Mouse (Mus musculus) hindbrain, embryonic 16.5 days (tissue): Measurements from ENCODE around the gene Myo7a. TPM values are rescaled to one million over a fixed set of nuclear protein-coding genes. Genes with fewer than 3 reads are reported as not detected.

Source experiments
- ATAC-seq: fragments of 200-750 bp; cut with Nextera tagmentation; 2 replicates; pipeline ENCODE4 v1.8.0; 2017; ENCODE audit warnings: moderate TSS enrichment, moderate library complexity
- H3K27ac ChIP-seq: fragments of 300-500 bp; sonication (generic); 2 replicates; pipeline ENCODE4 v1.5.1; 2014; ENCODE audit warnings: low read depth, mild to moderate bottlenecking, control low read depth, low read length, moderate library complexity
- H3K27me3 ChIP-seq: fragments of 300-500 bp; sonication (generic); replicated peaks from 2 replicates; pipeline ENCODE4 v1.6.1; 2014; ENCODE audit warnings: low read length; ENCODE audit not compliant: control insufficient read depth, insufficient read depth
- H3K36me3 ChIP-seq: fragments of 300-500 bp; sonication (generic); 2 replicates; pipeline ENCODE4 v1.6.1; 2014; ENCODE audit warnings: mild to moderate bottlenecking, low read length, moderate library complexity, mixed read lengths; ENCODE audit not compliant: control insufficient read depth, insufficient read depth
- H3K4me1 ChIP-seq: fragments of 300-500 bp; sonication (generic); 2 replicates; pipeline ENCODE4 v1.6.1; 2014; ENCODE audit warnings: low read depth, low read length; ENCODE audit not compliant: control insufficient read depth, insufficient read depth
- H3K4me2 ChIP-seq: fragments of 300-500 bp; sonication (generic); 2 replicates; pipeline ENCODE4 v1.6.1; 2014; ENCODE audit warnings: mild to moderate bottlenecking, low read length, control low read depth, moderate library complexity
- H3K4me3 ChIP-seq: fragments of 300-500 bp; sonication (generic); 2 replicates; pipeline ENCODE4 v1.5.1; 2014; ENCODE audit warnings: mild to moderate bottlenecking, low read length, control low read depth, moderate library complexity
- H3K9ac ChIP-seq: fragments of 300-500 bp; sonication (generic); 2 replicates; pipeline ENCODE4 v1.6.1; 2014; ENCODE audit warnings: low read depth, mild to moderate bottlenecking, control low read depth, low read length, moderate library complexity
- H3K9me3 ChIP-seq: fragments of 300-500 bp; sonication (generic); 2 replicates; pipeline ENCODE4 v1.6.1; 2014; ENCODE audit warnings: mild to moderate bottlenecking, low read length, moderate library complexity; ENCODE audit not compliant: control insufficient read depth
- WGBS: fragments of 180-500 bp; shearing (Covaris S2); extraction: QIAGEN DNeasy Blood & Tissue Kit; methylation state at CpG from one replicate; pipeline ENCODE4 v1.1.7; 2014; 5-methylcytosine and 5-hydroxymethylcytosine counted together
- polyA plus RNA-seq: library from polyadenylated mRNA; unstranded; fragments of >200 nt; fragmentation: Nextera tagmentation; extraction: Ambion mirVana; gene quantifications from 2 replicates; pipeline ENCODE4 v1.2.1, GENCODE M21; 2015

Gene Myo7a
- polyA plus RNA-seq, 1 experiment from 2014 or later, result 13.9 TPM

DNA sequence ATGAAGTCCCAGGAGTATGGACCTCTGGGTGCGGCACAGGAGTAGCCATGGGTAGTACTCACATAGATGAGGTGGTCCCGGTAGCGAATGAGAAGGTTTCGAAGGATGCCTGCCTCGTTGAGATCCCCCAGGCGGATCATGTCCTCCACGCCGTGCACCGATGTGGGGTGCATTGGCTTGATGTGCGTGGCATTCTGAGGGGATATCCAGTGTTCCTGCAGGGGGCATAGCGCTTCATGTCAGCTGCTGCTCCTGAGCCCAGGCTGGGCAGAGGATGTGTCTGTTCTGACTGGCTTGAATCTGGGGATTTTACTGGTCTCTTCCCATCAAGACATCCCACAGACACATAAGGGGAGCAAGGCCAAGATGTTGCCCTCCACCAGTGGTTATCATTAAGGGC lies 16.8 kb downstream of the Myo7a start:
- Histone ChIP-seq H3K4me2 (no peak overlapping the region), H3K4me3 (no peak overlapping the region), H3K9me3 (no peaks in the 10 kb centered on the region; the same call in 1 of the 2 replicates), H3K36me3 (peaks cover 2% of the 10 kb centered on the region; the same call in 1 of the 2 replicates), H3K27me3 (no peaks in the 10 kb centered on the region), H3K4me1 (peaks cover 15% of the 10 kb centered on the region), H3K9ac (no peak overlapping the region), H3K27ac (peak overlapping the region; percentile 23; the same call in 1 of the 2 replicates)
- peak; percentile 26 for ATAC-seq
- 95% methylated on average over 11 of the region's 11 CpGs for WGBS

DNA sequence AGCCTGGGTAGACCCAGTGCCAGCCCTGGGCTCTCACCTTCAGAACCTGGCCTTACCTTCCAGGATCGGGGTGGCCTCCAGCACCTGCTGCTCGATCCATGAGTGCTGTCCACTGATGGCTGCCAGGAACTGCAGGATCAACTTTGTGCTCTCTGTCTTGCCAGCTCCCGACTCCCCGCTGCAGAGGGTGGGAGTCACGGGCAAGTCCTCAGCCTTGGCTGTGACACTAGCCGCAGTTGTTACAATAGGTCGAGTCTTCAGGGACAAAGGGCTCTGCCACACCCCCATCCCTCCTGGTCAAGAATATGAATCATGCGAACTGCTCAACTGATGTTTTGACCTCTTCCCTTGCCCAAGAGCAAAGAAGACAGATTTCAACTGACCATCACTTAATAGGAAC lies 21.8 kb downstream of the Myo7a start:
- no peaks in the 10 kb centered on the region for H3K27me3 ChIP-seq
- H3K27ac ChIP-seq, result no peak overlapping the region
- WGBS, result 92% methylated on average over 8 of the region's 8 CpGs
- H3K4me1 ChIP-seq, result peaks cover 6% of the 10 kb centered on the region
- H3K4me3 ChIP-seq, result no peak overlapping the region
- no peak for ATAC-seq
- peaks cover 4% of the 10 kb centered on the region for H3K9me3 ChIP-seq
- H3K36me3 ChIP-seq, result peaks cover 11% of the 10 kb centered on the region
- H3K9ac ChIP-seq, result no peak overlapping the region
- no peak overlapping the region for H3K4me2 ChIP-seq

DNA sequence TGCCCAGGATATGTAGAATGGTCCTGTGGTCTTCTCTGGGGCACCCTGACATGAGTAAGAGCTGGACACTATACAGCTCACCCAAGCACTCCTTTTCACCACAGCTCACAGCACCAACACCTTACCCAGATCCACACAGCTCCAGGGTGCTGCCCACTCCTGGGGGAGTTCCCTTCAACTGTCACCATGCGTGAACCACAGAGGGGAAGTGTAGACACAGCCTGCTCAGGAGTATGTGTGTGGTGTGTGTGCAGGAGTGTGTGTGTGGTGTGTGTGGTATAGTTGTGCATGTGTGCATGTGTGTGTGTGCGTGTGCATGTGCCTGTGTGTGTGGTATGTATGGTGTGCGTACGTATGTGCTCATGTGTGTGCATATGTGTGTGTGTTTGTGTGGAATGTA lies 23.5 kb downstream of the Myo7a start:
- Histone ChIP-seq H3K4me3 (no peak overlapping the region), H3K4me2 (no peak overlapping the region), H3K9ac (no peak overlapping the region), H3K9me3 (peaks cover 4% of the 10 kb centered on the region), H3K27ac (no peak overlapping the region), H3K27me3 (no peaks in the 10 kb centered on the region), H3K36me3 (peaks cover 11% of the 10 kb centered on the region), H3K4me1 (no peaks in the 10 kb centered on the region)
- WGBS, result 97% methylated on average over 4 of the region's 4 CpGs
- ATAC-seq, result no peak

- H3K36me3 ChIP-seq, result no peaks in the 10 kb centered on the region
- no peak for ATAC-seq
- WGBS, result 56% methylated on average over 2 of the region's 2 CpGs
Measured at GRCm38 (mm10) chr7:98086346-98086745, 33.0 kb downstream of the Myo7a start.

GRCm38 (mm10) chr7:98085314-98085713 lies 34.0 kb downstream of the Myo7a start:
- H3K27me3 ChIP-seq, result no peaks in the 10 kb centered on the region
- no peak overlapping the region for H3K9ac ChIP-seq
- no peak overlapping the region for H3K4me2 ChIP-seq
- no peaks in the 10 kb centered on the region for H3K9me3 ChIP-seq
- no peak overlapping the region for H3K27ac ChIP-seq
- H3K4me3 ChIP-seq, result no peak overlapping the region
- no peak for ATAC-seq
- no peaks in the 10 kb centered on the region for H3K4me1 ChIP-seq
- H3K36me3 ChIP-seq, result 0 out of 2 replicates have a peak, but pooled peaks cover 2% of the 10 kb centered on the region
- WGBS, result 71% methylated on average over 7 of the region's 7 CpGs

More at GRCm38 (mm10) chr7:98086346-98086745, 33.0 kb downstream of the Myo7a start:
- Histone ChIP-seq H3K9ac (no peak overlapping the region), H3K9me3 (no peaks in the 10 kb centered on the region), H3K4me3 (no peak overlapping the region), H3K4me2 (no peak overlapping the region), H3K27ac (no peak overlapping the region), H3K4me1 (no peaks in the 10 kb centered on the region), H3K27me3 (no peaks in the 10 kb centered on the region)

GRCm38 (mm10) chr7:98084541-98085293 lies 34.6 kb downstream of the Myo7a start:
- no peaks in the 10 kb centered on the region for H3K27me3 ChIP-seq
- no peak for ATAC-seq
- no peak overlapping the region for H3K4me2 ChIP-seq
- no peak overlapping the region for H3K27ac ChIP-seq
- no peak overlapping the region for H3K4me3 ChIP-seq
- H3K9ac ChIP-seq, result peak overlapping the region; percentile 9; the same call in 1 of the 2 replicates
- 61% methylated on average over 12 of the region's 12 CpGs for WGBS
- H3K9me3 ChIP-seq, result no peaks in the 10 kb centered on the region
- 0 out of 2 replicates have a peak, but pooled peaks cover 2% of the 10 kb centered on the region for H3K36me3 ChIP-seq
- H3K4me1 ChIP-seq, result no peaks in the 10 kb centered on the region

GRCm38 (mm10) chr7:98082376-98082775 lies 36.9 kb downstream of the Myo7a start:
- Histone ChIP-seq H3K4me3 (no peak overlapping the region), H3K9ac (no peak overlapping the region), H3K4me2 (no peak overlapping the region), H3K9me3 (no peaks in the 10 kb centered on the region), H3K36me3 (0 out of 2 replicates have a peak, but pooled peaks cover 2% of the 10 kb centered on the region), H3K27ac (no peak overlapping the region), H3K27me3 (no peaks in the 10 kb centered on the region), H3K4me1 (no peaks in the 10 kb centered on the region)
- 9% methylated on average over 5 of the region's 5 CpGs for WGBS
- no peak; the same call in 1 of the 2 replicates for ATAC-seq

DNA sequence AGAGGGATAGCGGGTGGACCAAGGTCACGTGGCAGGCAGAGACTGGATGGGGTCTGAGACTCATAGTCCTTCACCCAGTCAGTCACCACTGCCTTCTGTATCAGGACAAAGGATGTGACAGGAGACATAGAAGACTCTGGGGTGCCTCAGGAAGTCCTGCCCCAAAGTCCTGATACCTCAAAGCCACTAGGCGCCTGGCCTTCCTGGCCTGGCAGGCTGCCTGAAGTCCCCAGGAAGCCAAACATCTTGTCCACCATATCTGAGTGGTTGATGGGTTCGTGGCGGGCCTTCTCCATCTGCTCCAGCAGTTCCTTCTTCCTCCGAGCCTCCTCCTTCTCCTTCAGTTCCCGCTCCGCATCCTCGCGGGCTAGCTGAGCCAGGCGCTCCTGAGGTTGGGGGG lies 41.9 kb downstream of the Myo7a start:
- ATAC-seq, result no peak
- no peak overlapping the region for H3K27ac ChIP-seq
- H3K27me3 ChIP-seq, result no peaks in the 10 kb centered on the region
- H3K9me3 ChIP-seq, result no peaks in the 10 kb centered on the region
- no peak overlapping the region for H3K9ac ChIP-seq
- H3K4me2 ChIP-seq, result no peak overlapping the region
- H3K4me1 ChIP-seq, result no peaks in the 10 kb centered on the region
- no peak overlapping the region for H3K4me3 ChIP-seq
- H3K36me3 ChIP-seq, result 0 out of 2 replicates have a peak, but pooled peaks cover 2% of the 10 kb centered on the region
- 84% methylated on average over 11 of the region's 11 CpGs for WGBS

GRCm38 (mm10) chr7:98071620-98072019 lies 47.7 kb downstream of the Myo7a start:
- Histone ChIP-seq H3K4me3 (no peak overlapping the region), H3K4me2 (no peak overlapping the region), H3K27ac (no peak overlapping the region), H3K4me1 (no peaks in the 10 kb centered on the region), H3K9ac (no peak overlapping the region), H3K9me3 (no peaks in the 10 kb centered on the region), H3K36me3 (0 out of 2 replicates have a peak, but pooled peaks cover 5% of the 10 kb centered on the region), H3K27me3 (no peaks in the 10 kb centered on the region)
- peak; percentile 70; the same call in 1 of the 2 replicates for ATAC-seq
- WGBS, result 38% methylated on average over 5 of the region's 5 CpGs
